Mouse (Mus musculus) hindbrain, embryonic 11.5 days (tissue): Measurements from ENCODE around the gene Atl2. TPM values are rescaled to one million over a fixed set of nuclear protein-coding genes. Genes with fewer than 3 reads are reported as not detected.

ENCODE experiments used
- ATAC-seq: fragments of 200-750 bp; cut with Nextera tagmentation; 2 replicates; pipeline ENCODE4 v1.8.0; 2017; ENCODE audit warnings: mild to moderate bottlenecking, moderate TSS enrichment, moderate library complexity; ENCODE audit not compliant: low FRiP score
- DNase-seq: peaks from one replicate; pipeline ENCODE4 v3.0.0-alpha.2; 2015; ENCODE audit warnings: low spot score
- H3K27ac ChIP-seq: fragments of 300-500 bp; sonication (generic); 2 replicates; pipeline ENCODE4 v1.5.1; 2014; ENCODE audit warnings: mild to moderate bottlenecking, low read depth, low read length
- H3K27me3 ChIP-seq: fragments of 300-500 bp; sonication (generic); 2 replicates; pipeline ENCODE4 v1.6.1; 2014; ENCODE audit warnings: mild to moderate bottlenecking, low read length, moderate library complexity, mixed read lengths; ENCODE audit not compliant: control insufficient read depth, insufficient read depth
- H3K36me3 ChIP-seq: fragments of 300-500 bp; sonication (generic); 2 replicates; pipeline ENCODE4 v1.6.1; 2014; ENCODE audit warnings: mild to moderate bottlenecking, low read length, moderate library complexity, mixed read lengths; ENCODE audit not compliant: control insufficient read depth, insufficient read depth
- H3K4me1 ChIP-seq: fragments of 300-500 bp; sonication (generic); replicated peaks from 2 replicates; pipeline ENCODE4 v1.6.1; 2014; ENCODE audit warnings: low read length, mixed read lengths; ENCODE audit not compliant: control insufficient read depth, insufficient read depth
- H3K4me2 ChIP-seq: fragments of 300-500 bp; sonication (generic); replicated peaks from 2 replicates; pipeline ENCODE4 v1.6.1; 2014; ENCODE audit warnings: mild to moderate bottlenecking, low read depth, low read length
- H3K4me3 ChIP-seq: fragments of 300-500 bp; sonication (generic); 2 replicates; pipeline ENCODE4 v1.5.1; 2014; ENCODE audit warnings: low read depth, low read length
- H3K9ac ChIP-seq: fragments of 300-500 bp; sonication (generic); 2 replicates; pipeline ENCODE4 v1.6.1; 2014; ENCODE audit warnings: low read depth, low read length
- H3K9me3 ChIP-seq: fragments of 300-500 bp; sonication (generic); 2 replicates; pipeline ENCODE4 v1.6.1; 2016; ENCODE audit warnings: low read length; ENCODE audit not compliant: control insufficient read depth
- WGBS: fragments of 180-500 bp; shearing (Covaris S2); extraction: QIAGEN DNeasy Blood & Tissue Kit; methylation state at CpG from one replicate; pipeline ENCODE4 v1.1.7; 2014; 5-methylcytosine and 5-hydroxymethylcytosine counted together
- polyA plus RNA-seq: library from polyadenylated mRNA; unstranded; fragments of >200 nt; fragmentation: Nextera tagmentation; extraction: Ambion mirVana; gene quantifications from 2 replicates; pipeline ENCODE4 v1.2.1, GENCODE M21; 2014

Gene Atl2
- polyA plus RNA-seq, 1 experiment from 2014 or later, result 41.3 TPM

GRCm38 (mm10) chr17:79840254-79841238, 55.4 kb downstream of the Atl2 start:
- Histone ChIP-seq H3K9me3 (no peaks in the 10 kb centered on the region), H3K27ac (no peak overlapping the region), H3K4me2 (no peak overlapping the region), H3K4me3 (no peak overlapping the region), H3K27me3 (no peaks in the 10 kb centered on the region), H3K36me3 (no peaks in the 10 kb centered on the region), H3K9ac (no peak overlapping the region), H3K4me1 (no peaks in the 10 kb centered on the region)
- ATAC-seq (peak; percentile 71), DNase-seq (peak; percentile 79)
- 45% methylated on average over 7 of the region's 7 CpGs for WGBS

DNA sequence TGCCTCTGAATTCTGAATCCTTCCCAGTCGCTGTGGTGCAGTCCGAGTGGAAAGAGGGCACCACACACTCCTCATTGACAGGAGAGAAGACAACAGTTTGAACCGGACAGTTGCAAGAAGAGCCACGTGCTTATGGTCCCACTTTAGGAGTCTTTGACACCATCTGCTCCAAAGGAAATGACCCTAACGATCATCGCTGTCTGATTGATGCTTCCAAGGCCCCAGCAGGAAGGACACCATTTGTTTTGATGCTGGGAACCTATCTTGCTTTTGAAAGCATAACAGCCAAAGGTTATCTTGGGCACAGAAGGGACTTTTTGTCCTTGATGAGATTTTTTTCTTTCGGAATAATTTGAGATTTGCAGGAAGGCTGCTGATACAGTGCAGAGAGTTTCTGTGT, 58.9 kb downstream of the Atl2 start:
- no peak overlapping the region for H3K4me3 ChIP-seq
- no peak overlapping the region for H3K9ac ChIP-seq
- H3K4me2 ChIP-seq, result no peak overlapping the region
- no peak for DNase-seq
- no peak overlapping the region for H3K27ac ChIP-seq
- H3K4me1 ChIP-seq, result no peaks in the 10 kb centered on the region
- H3K9me3 ChIP-seq, result no peaks in the 10 kb centered on the region
- no peaks in the 10 kb centered on the region for H3K36me3 ChIP-seq
- H3K27me3 ChIP-seq, result no peaks in the 10 kb centered on the region
- WGBS, result 75% methylated on average over 7 of the region's 7 CpGs
- no peak for ATAC-seq

DNA sequence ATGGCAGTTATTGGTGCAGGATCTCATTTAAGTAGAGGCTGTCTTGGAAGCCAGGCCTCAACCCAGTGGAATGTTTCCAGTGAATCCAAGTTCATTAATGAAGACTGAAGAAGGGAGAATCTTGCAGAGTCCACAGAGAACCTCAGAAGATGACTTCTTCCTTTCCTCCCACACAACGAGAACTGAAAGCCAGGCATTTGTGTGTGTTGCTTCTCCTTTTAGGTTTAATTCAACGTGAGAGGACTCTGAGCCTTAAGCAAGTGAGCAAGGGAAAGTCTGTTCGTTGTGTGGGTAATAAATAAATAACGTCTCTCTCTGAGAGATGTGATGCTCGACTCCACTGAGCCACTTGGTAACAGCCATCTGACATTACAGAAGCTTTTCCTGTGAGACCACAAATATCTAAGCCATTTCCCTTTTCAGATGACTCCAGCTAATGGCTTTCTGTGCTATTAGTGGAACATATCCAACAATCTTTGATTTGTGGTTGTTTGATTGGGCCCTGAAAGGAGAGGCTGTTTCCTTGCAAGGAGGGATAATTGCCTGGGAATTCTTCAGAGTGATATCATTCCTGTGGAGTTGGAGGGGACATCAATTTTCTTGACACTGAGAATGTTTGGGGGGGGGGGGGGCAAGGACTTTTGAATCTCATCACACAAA, 60.1 kb downstream of the Atl2 start:
- Histone ChIP-seq H3K27me3 (no peaks in the 10 kb centered on the region), H3K27ac (no peak overlapping the region), H3K9ac (no peak overlapping the region), H3K4me1 (no peaks in the 10 kb centered on the region), H3K4me2 (no peak overlapping the region), H3K4me3 (no peak overlapping the region), H3K36me3 (no peaks in the 10 kb centered on the region), H3K9me3 (no peaks in the 10 kb centered on the region)
- 76% methylated on average over 5 of the region's 5 CpGs for WGBS
- no peak for ATAC-seq
- DNase-seq, result no peak

- Histone ChIP-seq H3K27ac (no peak overlapping the region), H3K27me3 (no peaks in the 10 kb centered on the region), H3K4me2 (no peak overlapping the region), H3K9ac (no peak overlapping the region), H3K36me3 (no peaks in the 10 kb centered on the region), H3K4me3 (no peak overlapping the region), H3K4me1 (no peaks in the 10 kb centered on the region), H3K9me3 (no peaks in the 10 kb centered on the region)
- no peak for DNase-seq
- ATAC-seq, result no peak
- 68% methylated on average over 1 of the region's 1 CpGs for WGBS
Observed at GRCm38 (mm10) chr17:79832284-79832683, 63.6 kb downstream of the Atl2 start.

GRCm38 (mm10) chr17:79826482-79827034, 69.4 kb downstream of the Atl2 start:
- Histone ChIP-seq H3K4me3 (no peak overlapping the region), H3K27me3 (peaks cover 2% of the 10 kb centered on the region), H3K4me2 (no peak overlapping the region), H3K4me1 (no peaks in the 10 kb centered on the region), H3K9me3 (no peaks in the 10 kb centered on the region), H3K9ac (no peak overlapping the region), H3K36me3 (no peaks in the 10 kb centered on the region), H3K27ac (no peak overlapping the region)
- ATAC-seq, result no peak
- 69% methylated on average over 6 of the region's 6 CpGs for WGBS
- DNase-seq, result no peak

- Histone ChIP-seq H3K27ac (no peak overlapping the region), H3K36me3 (no peaks in the 10 kb centered on the region), H3K9me3 (no peaks in the 10 kb centered on the region), H3K4me2 (no peak overlapping the region), H3K27me3 (peaks cover 8% of the 10 kb centered on the region), H3K4me3 (no peak overlapping the region), H3K9ac (no peak overlapping the region), H3K4me1 (no peaks in the 10 kb centered on the region)
- DNase-seq, result no peak
- ATAC-seq, result no peak
- 78% methylated on average over 11 of the region's 11 CpGs for WGBS
Observed at GRCm38 (mm10) chr17:79825241-79826030, 70.5 kb downstream of the Atl2 start.

DNA sequence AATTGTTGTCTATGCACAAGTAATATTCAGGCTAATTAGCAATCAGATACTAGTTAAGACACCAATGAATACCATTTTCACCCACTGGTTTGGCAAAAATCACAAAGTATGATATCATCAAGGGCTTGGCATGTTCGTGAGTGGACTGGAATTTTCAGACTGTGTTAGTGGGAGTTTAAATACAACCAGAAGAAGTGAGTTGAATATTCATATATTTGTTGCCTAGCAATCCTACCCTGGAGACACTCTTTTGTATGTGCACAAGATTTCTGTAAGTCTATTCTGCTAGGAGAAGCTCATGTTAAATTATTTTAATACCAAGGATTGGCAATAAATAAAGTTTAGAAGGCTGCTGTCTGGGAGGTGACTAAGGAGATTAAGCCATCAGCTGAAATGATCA, 71.5 kb downstream of the Atl2 start:
- WGBS, result 77% methylated on average over 1 of the region's 1 CpGs
- DNase-seq (no peak), ATAC-seq (no peak)
- Histone ChIP-seq H3K4me3 (no peak overlapping the region), H3K9me3 (no peaks in the 10 kb centered on the region), H3K4me1 (no peaks in the 10 kb centered on the region), H3K4me2 (no peak overlapping the region), H3K27ac (no peak overlapping the region), H3K27me3 (peaks cover 15% of the 10 kb centered on the region), H3K9ac (no peak overlapping the region), H3K36me3 (no peaks in the 10 kb centered on the region)

DNA sequence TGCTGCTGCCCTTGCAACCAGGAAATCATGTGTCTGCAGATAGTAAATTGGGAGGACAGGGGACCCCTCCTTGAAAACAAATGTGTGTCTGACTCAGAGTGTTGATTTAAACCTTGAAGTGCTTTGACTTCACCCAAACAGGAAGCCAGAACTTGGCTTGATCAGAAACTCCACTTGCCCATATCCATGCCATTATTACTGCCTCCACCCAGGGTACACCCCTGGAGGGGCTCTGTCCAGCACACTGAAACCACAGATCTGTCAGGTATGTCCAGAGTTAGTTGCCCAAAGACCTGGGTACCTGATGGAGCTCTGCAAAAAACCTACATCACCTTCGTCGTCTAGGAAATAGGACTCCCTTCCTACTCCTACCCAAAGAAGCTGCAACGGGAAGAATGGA, 77.0 kb downstream of the Atl2 start:
- Histone ChIP-seq H3K36me3 (no peaks in the 10 kb centered on the region), H3K27me3 (peaks cover 25% of the 10 kb centered on the region), H3K4me2 (no peak overlapping the region), H3K9ac (no peak overlapping the region), H3K9me3 (no peaks in the 10 kb centered on the region), H3K4me1 (peaks cover 3% of the 10 kb centered on the region; the same call in 1 of the 2 replicates), H3K4me3 (no peak overlapping the region), H3K27ac (no peak overlapping the region)
- no peak for ATAC-seq
- peak; percentile 24 for DNase-seq
- 28% methylated on average over 3 of the region's 3 CpGs for WGBS
